Mouse (Mus musculus) thymus, adult 2 months (tissue): ENCODE results near the gene Timm8a1.

Experiments
- CTCF ChIP-seq: fragments of 200-500 bp; IDR thresholded peaks from 2 replicates; pipeline ENCODE4 v1.5.1; 2012; ENCODE audit warnings: mild to moderate bottlenecking, control low read depth, low read length, moderate library complexity, borderline replicate concordance; ENCODE audit not compliant: control insufficient read depth, poor library complexity, insufficient read depth; ENCODE audit errors: extremely low read depth
- POLR2A ChIP-seq: fragments of 200-500 bp; IDR thresholded peaks from 2 replicates; pipeline ENCODE4 v1.6.1; 2012; ENCODE audit warnings: mild to moderate bottlenecking, low read length, control low read depth, moderate library complexity; ENCODE audit not compliant: control insufficient read depth, poor library complexity, insufficient read depth; ENCODE audit errors: extremely low read depth

GRCm38 (mm10) chrX:134566536-134567222 lies 25.0 kb upstream of the Timm8a1 start:
- TF ChIP-seq POLR2A = no peak
- TF ChIP-seq CTCF = no peak
